21 mouse cellular contexts compared by ENCODE assay signal in the genomic region with DNA sequence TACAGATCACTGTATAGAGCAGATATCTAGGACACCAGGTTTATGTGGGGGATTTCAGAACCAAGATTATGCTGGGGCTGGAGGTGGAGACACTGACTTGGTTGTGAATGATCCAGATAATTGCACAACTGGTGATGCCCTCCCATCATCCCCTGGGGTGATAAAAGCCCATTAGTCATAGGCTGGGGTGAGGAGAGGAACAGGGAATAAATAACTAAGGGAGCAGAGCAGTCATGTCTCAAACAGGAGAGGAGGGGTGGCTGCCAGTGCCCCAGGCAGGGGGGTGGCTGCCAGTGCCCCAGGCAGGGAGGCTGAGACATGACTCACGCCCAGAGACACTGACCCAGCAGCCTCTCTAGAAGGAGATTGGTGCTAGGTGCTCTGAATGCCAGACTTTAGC. TPM values are rescaled to one million over a fixed set of nuclear protein-coding genes. Genes with fewer than 3 reads are reported as not detected.
DNase-seq lines count a peak whose midpoint lies in the region; ATAC-seq and TF ChIP-seq lines count a peak whose summit lies in the region.
"Had no signal": no experiment of that assay in that cellular context is flagged by ENCODE, and none has a peak within 500 bp of the region (broad histone marks: within the 10 kb centered on the region; RNA-seq: fewer than 3 reads in every experiment).

No protein-coding gene starts in this region.

- no peaks in the 10 kb centered on the region for H3K36me3 ChIP-seq in midbrain, embryonic 13.5 days
- no peaks in the 10 kb centered on the region for H3K36me3 ChIP-seq in midbrain, postnatal 0 days (ENCODE audit: insufficient read depth, low read length)
- H3K36me3 ChIP-seq: embryonic facial prominence, embryonic 10.5 days; liver, embryonic 12.5 days had no signal

- no peaks in the 10 kb centered on the region for H3K9me3 ChIP-seq in midbrain, embryonic 13.5 days
- no peaks in the 10 kb centered on the region for H3K9me3 ChIP-seq in midbrain, postnatal 0 days (ENCODE audit: low read length)

- WGBS in midbrain, embryonic 13.5 days = 63% methylated on average over 1 of the region's 1 CpGs
- WGBS in midbrain, postnatal 0 days = 27% methylated on average over 1 of the region's 1 CpGs

- no peak overlapping the region for H3K9ac ChIP-seq in midbrain, embryonic 13.5 days (replicated peaks)
- no peak overlapping the region for H3K9ac ChIP-seq in midbrain, postnatal 0 days (replicated peaks; ENCODE audit: low read length, poor library complexity, severe bottlenecking)
- H3K9ac ChIP-seq: liver, embryonic 12.5 days had no signal

- H3K27me3 ChIP-seq in midbrain, embryonic 13.5 days = no peaks in the 10 kb centered on the region
- H3K27me3 ChIP-seq in midbrain, postnatal 0 days (ENCODE audit: insufficient read depth, low read length) = no peaks in the 10 kb centered on the region
- H3K27me3 ChIP-seq: liver, embryonic 12.5 days had no signal

- no peak overlapping the region for H3K4me2 ChIP-seq in midbrain, embryonic 13.5 days (replicated peaks)
- no peak overlapping the region for H3K4me2 ChIP-seq in midbrain, postnatal 0 days (ENCODE audit: low read depth, low read length, poor library complexity, severe bottlenecking)
- H3K4me2 ChIP-seq: liver, embryonic 12.5 days had no signal

- H3K4me1 ChIP-seq in midbrain, embryonic 13.5 days (replicated peaks) = peaks cover 10% of the 10 kb centered on the region
- no peaks in the 10 kb centered on the region for H3K4me1 ChIP-seq in midbrain, postnatal 0 days (ENCODE audit: insufficient read depth, low read length)
- H3K4me1 ChIP-seq: embryonic facial prominence, embryonic 10.5 days; liver, embryonic 12.5 days had no signal

- H3K27ac ChIP-seq in midbrain, embryonic 13.5 days = no peak overlapping the region
- H3K27ac ChIP-seq in midbrain, postnatal 0 days (ENCODE audit: low read depth, low read length) = no peak overlapping the region
- H3K27ac ChIP-seq: embryonic facial prominence, embryonic 10.5 days; liver, embryonic 12.5 days had no signal

- H3K4me3 ChIP-seq in midbrain, embryonic 13.5 days (replicated peaks) = no peak overlapping the region
- no peak overlapping the region for H3K4me3 ChIP-seq in midbrain, postnatal 0 days (ENCODE audit: low read depth, low read length)
- H3K4me3 ChIP-seq: embryonic facial prominence, embryonic 10.5 days; erythroblast, embryonic 14.5 days; liver, embryonic 12.5 days had no signal

- ATAC-seq in midbrain, embryonic 13.5 days = 0 out of 2 replicates have a peak, but pooled peaks have one; percentile 30
- ATAC-seq in midbrain, postnatal 0 days (ENCODE audit: low FRiP score) = no peak
- no peak for ATAC-seq in inflammation-experienced regulatory T-cells, adult 6 months
- ATAC-seq: CD4-positive, CD25-positive, alpha-beta regulatory T cell, adult 4 months; hindbrain, embryonic 16.5 days; liver, embryonic 12.5 days had no signal

- TF ChIP-seq CTCF in midbrain, postnatal 0 days (IDR thresholded peaks at IDR 0.05) = no peak

- no peak for DNase-seq in midbrain, postnatal 0 days (ENCODE audit: low spot score)
- peak; percentile 88 for DNase-seq in Muller cell, postnatal 12 days (ENCODE audit: inconsistent ontology term)
- DNase-seq in adrenal gland, postnatal 36 days = peak; percentile 52 to 54
- peak; percentile 44 for DNase-seq in telencephalon, adult 2 months (ENCODE audit: low read depth, low spot score)
- DNase-seq in thymus, postnatal 4 days = no peak
- DNase-seq: heart, postnatal 14 days; kidney, adult 2 months; kidney, postnatal 36 days; left cerebral cortex, postnatal 4 days; thymus, adult 2 months had no signal

RNA-seq across cellular contexts. Expression of a gene that starts 53.7 kb away (rescaled TPM):
- 0.36 and 0.45 TPM in 2 replicates for polyA plus RNA-seq in midbrain, embryonic 13.5 days (2015; fragmentation: Nextera tagmentation; extraction: Ambion mirVana)
- 5.1 and 7.3 TPM in 2 replicates for total RNA-seq in midbrain, postnatal 0 days (2014; rRNA removed)
- 1.9 and 2.3 TPM in 2 replicates for polyA plus RNA-seq in midbrain, postnatal 0 days (2015; fragmentation: Nextera tagmentation; extraction: Ambion mirVana)
- under 1 TPM; 0.20 to 0.36 TPM for total RNA-seq in adrenal gland, postnatal 36 days (2021)
- not detected for polyA plus RNA-seq in inflammation-experienced regulatory T-cells, adult 6 months (2017; shearing (Covaris generic))
- total RNA-seq: gastrocnemius, adult 8-10 months; heart, postnatal 14 days; megakaryocyte-erythroid progenitor cell, adult 5-6 weeks; monocyte, adult 5-6 weeks had no signal
- polyA plus RNA-seq: CD4-positive, CD25-positive, alpha-beta regulatory T cell, adult 4 months; kidney, adult 2 months; lung, embryonic 16.5 days had no signal

Comparison
In these comparisons a context has a peak if more than half of its experiments do, and no peak if none do; other contexts are left out.
1. DNase-seq: peak in Muller cell, postnatal 12 days (single experiment), adrenal gland, postnatal 36 days (2 of 2) and telencephalon, adult 2 months (single experiment); none in midbrain, postnatal 0 days (single experiment) and thymus, postnatal 4 days (single experiment).